Mouse (Mus musculus) adrenal gland, postnatal 25 days (tissue): ENCODE results near the gene Ppp2r2d. TPM values are rescaled to one million over a fixed set of nuclear protein-coding genes. Genes with fewer than 3 reads are reported as not detected.

Source experiments
- DNase-seq: peaks from one replicate; pipeline ENCODE4 v3.0.0; 2021; ENCODE audit warnings: mixed read lengths
- total RNA-seq: library from RNA; stranded (reverse); gene quantifications from 2 replicates; pipeline ENCODE4 v1.2.3, GENCODE M21; 2021

Ppp2r2d gene
- total RNA-seq, 1 experiment from 2014 or later: 74.6 TPM

- no peak for DNase-seq
Measured at GRCm38 (mm10) chr7:138856670-138857069, 10.8 kb downstream of the Ppp2r2d start.

- no peak for DNase-seq
Measured at GRCm38 (mm10) chr7:138863950-138864572, 18.2 kb downstream of the Ppp2r2d start.

DNA sequence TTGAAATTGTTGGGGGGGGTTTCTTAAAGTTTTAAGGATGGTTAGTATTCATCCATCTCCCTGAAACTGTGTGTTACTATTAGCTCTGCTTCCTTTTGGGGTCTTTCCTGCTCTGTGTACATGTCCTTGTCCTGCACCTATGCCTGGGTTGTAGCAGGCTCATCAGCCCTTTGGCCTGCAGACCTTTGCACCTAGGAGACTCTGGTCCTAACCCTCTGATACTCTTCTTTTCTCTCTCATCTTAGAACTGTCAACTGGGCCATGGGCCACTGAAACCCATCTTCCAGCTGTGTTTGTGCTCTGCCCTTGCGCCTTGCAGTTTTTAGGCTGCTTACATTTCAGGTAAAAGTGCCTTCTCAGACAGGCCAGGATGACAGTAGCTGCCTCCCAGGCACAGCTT lies 18.9 kb downstream of the Ppp2r2d start:
- DNase-seq: no peak

DNA sequence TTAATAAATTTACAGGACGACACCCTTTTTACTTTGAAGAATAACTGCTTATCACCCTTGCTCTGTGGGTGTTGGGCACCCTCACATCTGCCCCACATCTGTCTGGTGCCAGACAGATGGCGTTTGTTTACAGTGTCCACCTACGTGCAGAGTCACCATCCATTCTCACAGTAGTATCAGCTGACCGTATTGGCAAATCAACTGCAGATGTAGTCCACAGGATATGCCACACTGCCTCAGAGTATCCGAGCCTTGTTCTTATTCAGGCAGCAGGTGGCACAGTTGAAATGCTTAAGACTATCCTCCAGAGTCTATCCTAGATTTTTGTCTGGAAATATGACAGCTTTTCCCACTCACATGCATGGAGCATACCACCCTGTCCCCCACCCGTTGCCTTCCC lies 21.4 kb downstream of the Ppp2r2d start:
- no peak for DNase-seq

DNA sequence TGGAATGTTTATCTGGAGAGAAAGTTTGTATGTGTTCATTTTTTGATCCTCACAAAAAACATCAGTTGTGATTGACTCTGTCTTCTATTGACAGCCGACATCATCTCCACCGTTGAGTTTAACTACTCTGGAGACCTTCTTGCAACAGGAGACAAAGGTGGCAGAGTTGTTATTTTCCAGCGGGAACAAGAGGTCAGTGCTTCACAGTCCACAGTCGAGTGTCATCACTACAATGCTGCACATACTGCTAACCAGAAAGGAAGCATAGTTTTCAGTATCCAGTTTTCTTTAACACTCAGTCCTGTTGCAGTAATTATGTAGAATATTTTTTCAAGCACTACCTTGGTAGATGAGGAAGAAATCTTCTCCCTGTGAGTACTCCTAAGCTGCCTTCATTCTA lies 22.4 kb downstream of the Ppp2r2d start:
- no peak for DNase-seq

GRCm38 (mm10) chr7:138872956-138873355 lies 27.1 kb downstream of the Ppp2r2d start:
- DNase-seq: no peak

DNA sequence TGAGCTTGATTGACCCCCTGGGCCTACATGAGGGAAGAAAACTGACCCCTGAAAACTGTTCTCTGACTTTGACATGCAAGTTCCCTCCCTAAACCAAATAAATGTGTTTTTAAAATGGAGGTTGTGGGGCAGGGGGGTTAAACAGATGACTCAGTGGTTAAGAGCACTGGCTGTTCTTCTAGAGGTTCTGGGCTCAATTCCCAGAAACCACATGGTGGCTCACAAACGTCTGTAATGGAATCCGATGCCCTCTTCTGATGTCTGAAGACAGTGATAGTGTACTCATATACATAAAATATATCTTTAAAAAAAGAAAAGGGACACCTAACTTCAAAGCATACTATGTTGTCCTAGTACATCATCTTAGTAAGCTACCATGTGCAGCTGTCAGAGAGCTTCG lies 29.2 kb downstream of the Ppp2r2d start:
- DNase-seq: no peak

GRCm38 (mm10) chr7:138883724-138884123 lies 37.8 kb downstream of the Ppp2r2d start:
- DNase-seq: no peak

DNA sequence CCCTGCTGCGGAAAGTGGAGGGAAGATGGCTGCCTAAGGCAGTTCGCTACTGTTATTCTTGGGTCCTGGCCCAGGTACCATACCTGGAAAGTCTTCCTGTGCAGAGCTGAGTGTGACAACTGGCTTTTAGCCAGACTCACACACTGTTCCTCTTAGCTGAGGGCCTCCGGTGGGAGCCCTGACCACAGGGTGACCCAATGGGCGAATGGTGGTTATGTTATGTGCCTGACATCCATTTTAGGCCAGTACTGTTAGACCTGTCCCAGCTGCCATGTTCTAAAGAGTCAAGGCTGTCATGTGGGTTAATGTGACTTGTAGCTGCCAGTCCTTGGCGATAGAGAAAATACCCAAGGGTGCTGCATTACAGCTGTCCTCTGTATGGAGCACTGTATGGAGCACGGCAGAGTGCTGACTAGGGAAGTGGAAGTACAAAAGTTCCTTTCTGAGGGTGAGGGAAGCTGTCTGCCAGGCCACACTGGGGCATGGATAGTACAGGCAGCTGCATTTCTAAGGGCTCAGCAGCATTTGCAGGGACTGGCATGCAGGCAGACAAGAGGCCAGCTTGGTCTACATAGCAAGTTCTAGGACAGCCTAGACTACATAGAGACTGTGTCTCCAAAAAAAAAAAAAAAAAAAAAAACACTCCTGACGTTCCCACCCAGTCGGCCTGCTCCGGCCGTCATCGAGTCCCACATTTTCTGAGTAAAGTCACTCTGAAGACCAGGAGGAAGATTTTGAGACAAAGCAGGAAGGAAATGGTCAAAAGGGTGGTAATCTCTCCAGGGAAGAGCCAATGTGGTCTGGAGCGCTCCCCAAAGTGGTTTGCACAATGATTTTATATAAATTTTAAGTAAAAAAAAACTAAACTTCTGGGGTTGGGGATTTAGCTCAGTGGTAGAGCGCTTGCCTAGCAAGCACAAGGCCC lies 39.7 kb downstream of the Ppp2r2d start:
- DNase-seq: no peak

GRCm38 (mm10) chr7:138898122-138898521 lies 52.2 kb downstream of the Ppp2r2d start:
- DNase-seq: no peak

DNA sequence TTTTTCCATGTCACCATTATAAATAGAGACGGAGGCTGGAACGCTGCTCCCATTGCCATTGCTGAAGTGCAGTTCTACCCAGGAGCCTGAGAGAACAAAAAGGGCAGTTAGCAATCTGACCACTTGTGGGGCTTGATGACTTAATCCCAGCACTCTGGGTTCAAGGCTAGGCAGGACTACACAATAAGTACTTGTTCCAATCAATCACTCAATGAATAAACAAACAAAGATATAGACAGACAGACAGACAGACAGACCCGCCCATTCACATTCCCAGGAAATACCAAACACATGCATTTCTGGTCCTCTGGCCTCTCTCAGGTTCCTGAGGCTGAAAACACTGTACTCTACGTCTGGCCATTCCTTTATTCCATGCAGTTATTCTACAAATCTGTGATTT lies 52.9 kb downstream of the Ppp2r2d start:
- no peak for DNase-seq

- no peak for DNase-seq
Measured at GRCm38 (mm10) chr7:138903886-138904435, 58.1 kb downstream of the Ppp2r2d start.

DNA sequence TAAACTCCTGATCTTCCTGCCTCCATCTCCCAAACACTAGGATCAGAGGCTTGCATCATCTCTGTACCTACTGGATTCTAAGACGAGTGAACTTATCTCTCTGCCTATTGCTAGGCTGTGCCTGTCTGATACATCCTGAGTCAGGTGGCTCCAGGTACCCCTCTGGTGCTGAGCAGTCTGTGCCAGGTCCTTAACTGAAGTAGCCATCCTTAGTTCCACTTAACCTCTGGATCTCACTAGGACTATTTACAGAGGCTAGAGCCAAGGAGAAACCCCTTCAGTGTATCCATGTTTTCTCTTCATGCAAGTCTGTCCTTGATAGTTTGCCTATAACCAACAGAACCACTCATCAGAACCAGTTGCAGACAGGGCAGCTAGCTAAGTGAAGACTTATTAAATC lies 60.6 kb downstream of the Ppp2r2d start:
- no peak for DNase-seq

GRCm38 (mm10) chr7:138907043-138907442 lies 61.2 kb downstream of the Ppp2r2d start:
- peak; percentile 38 for DNase-seq

DNA sequence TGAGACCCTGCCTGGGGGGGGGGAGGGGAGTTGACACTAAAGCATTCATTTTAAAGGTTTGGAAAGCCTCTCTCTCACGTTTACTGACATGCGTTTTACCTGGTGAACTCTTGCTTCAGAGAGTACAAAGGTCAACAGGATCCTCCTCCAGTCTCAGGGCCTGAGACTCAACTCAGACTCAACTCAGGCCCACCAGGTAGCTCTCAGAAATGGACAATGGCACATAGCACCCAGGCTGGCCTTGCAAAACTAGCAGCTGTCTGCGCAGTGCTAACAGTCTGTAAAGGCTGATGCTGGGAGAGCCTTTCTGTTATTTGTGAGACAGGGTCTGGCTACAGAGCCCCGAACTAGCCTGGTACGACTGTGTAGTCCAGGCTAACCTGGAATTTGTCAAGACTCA lies 62.1 kb downstream of the Ppp2r2d start:
- DNase-seq: no peak

DNA sequence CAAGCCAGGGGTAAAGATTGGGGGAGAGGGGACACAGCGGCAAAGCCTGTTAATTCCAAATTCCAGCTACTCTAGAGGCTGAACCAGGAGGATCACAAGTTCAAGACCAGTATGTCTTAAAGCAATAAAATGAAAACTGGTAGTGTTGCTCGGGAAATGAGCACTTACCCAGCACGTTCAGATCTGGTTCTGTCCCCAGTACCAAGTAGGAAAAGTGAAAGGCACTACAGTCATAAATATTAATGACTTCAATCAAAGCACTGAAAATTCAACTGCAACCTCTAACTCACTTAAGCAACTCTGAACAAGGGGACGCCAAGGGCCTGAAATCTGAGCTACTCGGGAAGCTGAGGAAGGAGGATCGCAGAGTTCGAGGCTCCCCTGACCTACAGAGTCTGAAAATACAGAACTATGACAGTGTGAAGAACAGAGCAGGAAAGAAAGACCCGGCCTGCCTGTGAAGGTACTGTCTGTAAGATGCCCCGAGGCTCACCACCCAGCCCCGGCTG lies 62.9 kb downstream of the Ppp2r2d start:
- no peak for DNase-seq

- DNase-seq: peak; percentile 95
Measured at GRCm38 (mm10) chr7:138909277-138910192, 63.7 kb downstream of the Ppp2r2d start, which contains the start of gene Bnip3. Gene Bnip3 (minus strand): TSS chr7:138909519.

- DNase-seq: no peak
Measured at GRCm38 (mm10) chr7:138910193-138910562, 64.3 kb downstream of the Ppp2r2d start.

GRCm38 (mm10) chr7:138913616-138914015 lies 67.7 kb downstream of the Ppp2r2d start:
- DNase-seq: no peak

DNA sequence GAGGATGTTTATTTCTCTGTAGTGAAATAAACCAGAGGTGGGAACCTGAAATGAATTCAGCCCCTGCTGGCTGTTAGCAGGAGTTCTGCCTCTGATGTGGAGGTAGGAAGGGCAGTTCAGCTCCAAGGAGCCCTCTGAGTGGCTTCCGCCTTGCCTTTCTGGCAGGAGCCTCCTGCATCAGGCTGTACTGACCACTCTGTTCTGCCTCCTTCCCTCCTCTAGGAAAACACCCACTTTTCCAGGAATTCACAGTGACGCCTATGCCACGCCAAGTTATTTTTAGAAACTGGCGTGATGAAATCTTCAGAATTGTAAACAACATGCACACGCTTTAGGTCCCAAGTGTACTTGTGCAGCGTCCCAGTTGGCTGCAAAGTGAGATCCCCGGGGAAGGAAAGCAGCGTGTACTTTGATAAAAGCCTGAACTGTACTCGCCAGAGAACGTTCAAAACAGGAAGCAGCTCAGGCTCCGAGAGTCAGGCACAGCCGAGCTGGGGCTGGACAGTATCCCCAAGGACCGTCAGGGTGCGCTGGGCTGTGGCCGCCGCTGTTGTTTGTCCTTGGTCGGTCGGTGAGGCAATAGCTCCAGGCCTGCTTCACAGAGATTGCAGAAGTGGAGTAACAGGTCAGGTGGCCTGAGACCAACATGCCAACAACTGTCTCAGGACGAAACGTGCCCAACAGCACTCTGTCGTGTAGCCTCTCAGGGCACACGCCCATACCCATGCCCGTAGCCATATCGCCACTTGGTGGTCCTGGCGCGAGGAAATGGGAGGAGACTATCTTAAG lies 73.5 kb downstream of the Ppp2r2d start:
- peak; percentile 78 for DNase-seq

GRCm38 (mm10) chr7:138921611-138922010 lies 75.7 kb downstream of the Ppp2r2d start:
- no peak for DNase-seq
